Comparison of ENCODE assay signal across 25 mouse cellular contexts in genomic region chr11:107688480-107688879, GRCm38 (mm10). TPM values are rescaled to one million over a fixed set of nuclear protein-coding genes. Genes with fewer than 3 reads are reported as not detected.
DNase-seq lines count a peak whose midpoint lies in the region; ATAC-seq lines count a peak whose summit lies in the region.
"Had no signal": no experiment of that assay in that cellular context is flagged by ENCODE, and none has a peak within 500 bp of the region (broad histone marks: within the 10 kb centered on the region; RNA-seq: fewer than 3 reads in every experiment).

No protein-coding gene starts in this region.

- H3K4me3 ChIP-seq in liver, embryonic 15.5 days (replicated peaks) = no peak overlapping the region
- H3K4me3 ChIP-seq in megakaryocyte, embryonic 14.5 days (replicated peaks) = peak overlapping the region; percentile 64
- H3K4me3 ChIP-seq: embryonic facial prominence, embryonic 13.5 days; embryonic facial prominence, embryonic 15.5 days; erythroblast, embryonic 14.5 days; forebrain, embryonic 10.5 days; forebrain, embryonic 12.5 days had no signal

- no peak overlapping the region for H3K4me2 ChIP-seq in liver, embryonic 15.5 days
- H3K4me2 ChIP-seq: embryonic facial prominence, embryonic 13.5 days; embryonic facial prominence, embryonic 15.5 days; forebrain, embryonic 12.5 days had no signal

- H3K36me3 ChIP-seq in liver, embryonic 15.5 days (replicated peaks) = peaks cover 11% of the 10 kb centered on the region
- peaks cover 79% of the 10 kb centered on the region for H3K36me3 ChIP-seq in megakaryocyte, embryonic 14.5 days (replicated peaks; ENCODE audit: low read length)

- no peak overlapping the region for H3K9ac ChIP-seq in liver, embryonic 15.5 days
- H3K9ac ChIP-seq: embryonic facial prominence, embryonic 13.5 days; embryonic facial prominence, embryonic 15.5 days; forebrain, embryonic 12.5 days had no signal

- peak; percentile 42; the same call in 1 of the 2 replicates for ATAC-seq in liver, embryonic 15.5 days (ENCODE audit: insufficient read depth)
- no peak for ATAC-seq in megakaryocyte, adult 5-6 weeks (ENCODE audit: poor library complexity, severe bottlenecking)
- ATAC-seq: forebrain, embryonic 14.5 days; forebrain, embryonic 16.5 days had no signal

- no peak overlapping the region for H3K27ac ChIP-seq in liver, embryonic 15.5 days (replicated peaks)
- H3K27ac ChIP-seq: embryonic facial prominence, embryonic 13.5 days; embryonic facial prominence, embryonic 15.5 days; forebrain, embryonic 10.5 days; forebrain, embryonic 12.5 days had no signal

- no peak for DNase-seq in liver
- DNase-seq in layer of hippocampus, postnatal 36 days = no peak
- DNase-seq: adrenal gland, adult 2 months; adrenal gland, postnatal 10 days; adrenal gland, postnatal 25 days; cerebellum, adult 11 months; cerebellum, adult 18-20 months; cerebellum, adult 8-10 months; cerebellum, adult 9-11 months; cerebellum, postnatal 14 days; cerebellum, postnatal 36 days; embryo, embryonic 11 days had no signal

- H3K9me3 ChIP-seq in liver, embryonic 15.5 days (replicated peaks) = no peaks in the 10 kb centered on the region
- peaks cover 38% of the 10 kb centered on the region for H3K9me3 ChIP-seq in megakaryocyte, embryonic 14.5 days
- H3K9me3 ChIP-seq: embryonic facial prominence, embryonic 13.5 days; embryonic facial prominence, embryonic 15.5 days; forebrain, embryonic 10.5 days; forebrain, embryonic 12.5 days had no signal

- H3K27me3 ChIP-seq in liver, embryonic 15.5 days = no peaks in the 10 kb centered on the region
- peaks cover 4% of the 10 kb centered on the region for H3K27me3 ChIP-seq in megakaryocyte, embryonic 14.5 days (replicated peaks)
- H3K27me3 ChIP-seq: embryonic facial prominence, embryonic 13.5 days; embryonic facial prominence, embryonic 15.5 days; forebrain, embryonic 12.5 days had no signal

- peaks cover 2% of the 10 kb centered on the region; the same call in 1 of the 2 replicates for H3K4me1 ChIP-seq in liver, embryonic 15.5 days (replicated peaks)
- peaks cover 35% of the 10 kb centered on the region for H3K4me1 ChIP-seq in megakaryocyte, embryonic 14.5 days

- 82% methylated on average over 10 of the region's 10 CpGs for WGBS in liver, embryonic 15.5 days (ENCODE audit: insufficient replicate concordance)

RNA-seq across cellular contexts. Expression of gene Cacng1, which starts 27.8 kb away (rescaled TPM):
- 1.2 and 1.3 TPM in 2 replicates for polyA plus RNA-seq in liver, embryonic 15.5 days (2015; fragmentation: Nextera tagmentation; extraction: Ambion mirVana)
- not detected in 2 replicates for polyA plus RNA-seq in megakaryocyte, embryonic 14.5 days (2012; ENCODE audit: insufficient read depth, low replicate concordance)
- not detected in 2 replicates for total RNA-seq in megakaryocyte, adult 5-6 weeks (2015)
- total RNA-seq in megakaryocyte, adult 5-6 weeks (2017) = not detected in 2 replicates
- not detected for total RNA-seq in layer of hippocampus, postnatal 36 days (2021)
- total RNA-seq: adrenal gland, adult 2 months; adrenal gland, postnatal 25 days; common myeloid progenitor, adult 5-6 weeks; MEL had no signal
- polyA plus RNA-seq: embryonic facial prominence, embryonic 11.5 days; erythroblast, embryonic 14.5 days; forebrain, embryonic 10.5 days had no signal
